Mouse (Mus musculus) cerebellum, adult 2 months (tissue): ENCODE measurements around the gene Xpo5.

Source experiments
- CTCF ChIP-seq: fragments of 200-500 bp; IDR thresholded peaks from 2 replicates; pipeline ENCODE4 v1.5.1; 2011; ENCODE audit warnings: low read depth, mild to moderate bottlenecking, control low read depth, low read length, moderate library complexity, borderline replicate concordance; ENCODE audit not compliant: insufficient read depth
- POLR2A ChIP-seq: fragments of 200-500 bp; IDR thresholded peaks from 2 replicates; pipeline ENCODE4 v1.6.1; 2011; ENCODE audit warnings: low read length, control low read depth, borderline replicate concordance; ENCODE audit not compliant: insufficient read depth

DNA sequence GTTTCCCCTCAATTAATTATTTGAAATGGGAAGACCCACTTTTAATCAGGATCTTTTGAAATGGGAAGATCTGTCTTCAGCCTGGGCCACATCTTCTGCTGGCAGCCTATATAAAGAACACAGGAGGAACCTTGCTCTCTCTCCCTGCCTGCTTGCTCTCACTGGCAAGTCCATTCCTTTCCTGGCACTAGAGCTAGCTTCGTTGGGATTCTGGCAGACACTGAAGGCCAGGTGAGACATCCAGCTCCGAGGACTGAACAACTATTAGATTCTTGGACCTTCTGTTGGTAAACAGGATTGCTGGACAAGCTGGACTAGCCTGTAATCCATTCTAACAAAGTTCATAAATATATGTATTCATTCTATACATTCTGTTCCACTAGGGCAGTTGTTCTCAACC lies 13.8 kb upstream of the Xpo5 start:
- TF ChIP-seq POLR2A = no peak
- TF ChIP-seq CTCF = no peak
